Mouse (Mus musculus) MEL (cell line): ENCODE measurements at regions not wholly inside any gene's neighbourhood (a gene's known extent, or its start where the extent isn't known, plus 50 kb on each side); places are given as distances from the start of the nearest gene placed in this dataset.

Experiments used
- DNase-seq: peaks from one replicate; pipeline ENCODE4 v3.0.0; 2011; ENCODE audit warnings: low read depth, low spot score
- H3K27ac ChIP-seq: 2 replicates; pipeline ENCODE4 v1.5.1; 2012; ENCODE audit warnings: low read depth, mild to moderate bottlenecking, control low read depth, low read length, moderate library complexity; ENCODE audit not compliant: control insufficient read depth
- H3K27me3 ChIP-seq, 2 experiments: fragments of 150-350 bp in 1 of 2; sonication (generic) in 1 of 2; 2 replicates each; pipeline ENCODE4 v1.6.1; 2012; ENCODE audit warnings: low read length in 2 of 2, mild to moderate bottlenecking in 2 of 2, improper control_type of control experiment in 1 of 2, moderate library complexity in 1 of 2; ENCODE audit not compliant: insufficient read depth in 2 of 2, control insufficient read depth in 1 of 2
- H3K36me3 ChIP-seq, 2 experiments: 2 replicates each; pipeline ENCODE4 v1.6.1; 2012 to 2014; ENCODE audit warnings: low read length in 2 of 2, improper control_type of control experiment in 1 of 2, inconsistent platforms in 1 of 2, mild to moderate bottlenecking in 1 of 2; ENCODE audit not compliant: insufficient read depth in 2 of 2, control insufficient read depth in 1 of 2
- H3K4me1 ChIP-seq, 2 experiments: fragments of 150-350 bp in 1 of 2; sonication (generic) in 1 of 2; 2 replicates each; pipeline ENCODE4 v1.6.1; 2012; ENCODE audit warnings: low read length in 2 of 2, improper control_type of control experiment in 1 of 2, mild to moderate bottlenecking in 1 of 2; ENCODE audit not compliant: insufficient read depth in 2 of 2, control insufficient read depth in 1 of 2
- H3K4me3 ChIP-seq, 2 experiments: fragments of 150-350 bp in 1 of 2; sonication (generic) in 1 of 2; 2 replicates each; pipeline ENCODE4 v1.5.1; 2012; ENCODE audit warnings: low read depth in 2 of 2, low read length in 2 of 2, mild to moderate bottlenecking in 2 of 2, moderate library complexity in 2 of 2, control low read depth in 1 of 2, improper control_type of control experiment in 1 of 2; ENCODE audit not compliant: control insufficient read depth in 1 of 2, insufficient read depth in 1 of 2
- H3K79me2 ChIP-seq: 2 replicates; pipeline ENCODE4 v1.6.1; 2012; ENCODE audit warnings: mild to moderate bottlenecking, low read length, moderate library complexity; ENCODE audit not compliant: control insufficient read depth, poor library complexity, insufficient read depth
- H3K9ac ChIP-seq: 2 replicates; pipeline ENCODE4 v1.6.1; 2012; ENCODE audit warnings: low read depth, mild to moderate bottlenecking, control low read depth, low read length, moderate library complexity; ENCODE audit not compliant: control insufficient read depth, poor library complexity, severe bottlenecking
- H3K9me3 ChIP-seq: fragments of 150-350 bp; sonication (generic); replicated peaks from 2 replicates; pipeline ENCODE4 v1.6.1; 2012; ENCODE audit warnings: mild to moderate bottlenecking, low read length, improper control_type of control experiment, moderate library complexity; ENCODE audit not compliant: insufficient read depth
- CHD2 ChIP-seq: IDR thresholded peaks from 2 replicates; pipeline ENCODE4 v1.6.1; 2011; ENCODE audit warnings: low read length, improper control_type of control experiment
- E2F4 ChIP-seq: IDR thresholded peaks from 2 replicates; pipeline ENCODE4 v1.6.1; 2011; ENCODE audit warnings: low read depth, low read length, improper control_type of control experiment, borderline replicate concordance
- ELF1 ChIP-seq: IDR thresholded peaks from 2 replicates; pipeline ENCODE4 v1.6.1; 2014; ENCODE audit warnings: low read depth, mild to moderate bottlenecking, inconsistent platforms, low read length, improper control_type of control experiment, moderate library complexity
- EP300 ChIP-seq, 2 experiments: IDR thresholded peaks; 2 replicates each; pipeline ENCODE4 v1.6.1; 2011; ENCODE audit warnings: improper control_type of control experiment in 2 of 2, low read length in 2 of 2, low read depth in 1 of 2, mild to moderate bottlenecking in 1 of 2
- GABPA ChIP-seq: IDR thresholded peaks from 2 replicates; pipeline ENCODE4 v1.6.1; 2012; ENCODE audit warnings: low read depth, mild to moderate bottlenecking, inconsistent platforms, low read length, improper control_type of control experiment, moderate library complexity
- HCFC1 ChIP-seq: IDR thresholded peaks from 2 replicates; pipeline ENCODE4 v1.6.1; 2012; ENCODE audit warnings: low read depth, mild to moderate bottlenecking, inconsistent platforms, low read length, improper control_type of control experiment, moderate library complexity
- KAT2A ChIP-seq: conservative IDR thresholded peaks from 2 replicates; pipeline ENCODE4 v1.6.1; 2012; ENCODE audit warnings: low read depth, low read length, improper control_type of control experiment, inconsistent platforms
- MAFK ChIP-seq: IDR thresholded peaks from 2 replicates; pipeline ENCODE4 v1.6.1; 2011; ENCODE audit warnings: low read depth, mild to moderate bottlenecking, low read length, improper control_type of control experiment, borderline replicate concordance
- MEF2A ChIP-seq: IDR thresholded peaks from 2 replicates; pipeline ENCODE4 v1.6.1; 2014; ENCODE audit warnings: low read depth, mild to moderate bottlenecking, inconsistent platforms, low read length, improper control_type of control experiment; ENCODE audit not compliant: poor library complexity, insufficient replicate concordance, severe bottlenecking; ENCODE audit errors: extremely low read depth
- MXI1 ChIP-seq: IDR thresholded peaks from 2 replicates; pipeline ENCODE4 v1.6.1; 2011; ENCODE audit warnings: mild to moderate bottlenecking, low read depth, low read length, improper control_type of control experiment
- MYB ChIP-seq: IDR thresholded peaks from 2 replicates; pipeline ENCODE4 v1.6.1; 2011; ENCODE audit warnings: mild to moderate bottlenecking, low read depth, low read length, improper control_type of control experiment
- MYC ChIP-seq: IDR thresholded peaks from 2 replicates; pipeline ENCODE4 v1.6.1; 2011; ENCODE audit warnings: low read depth, mild to moderate bottlenecking, low read length, improper control_type of control experiment, moderate library complexity
- POLR2AphosphoS2 ChIP-seq: IDR thresholded peaks from 2 replicates; pipeline ENCODE4 v1.6.1; 2011; ENCODE audit warnings: low read length, improper control_type of control experiment
- POLR2AphosphoS5 ChIP-seq: IDR thresholded peaks from 2 replicates; pipeline ENCODE4 v1.6.1; 2012; ENCODE audit warnings: low read depth, borderline replicate concordance, mild to moderate bottlenecking, inconsistent platforms, low read length, moderate library complexity, mixed read lengths
- RAD21 ChIP-seq: IDR thresholded peaks from 2 replicates; pipeline ENCODE4 v1.6.1; 2011; ENCODE audit warnings: mild to moderate bottlenecking, low read depth, low read length, improper control_type of control experiment
- RCOR1 ChIP-seq: IDR thresholded peaks from 2 replicates; pipeline ENCODE4 v1.6.1; 2012; ENCODE audit warnings: low read depth, mild to moderate bottlenecking, inconsistent platforms, low read length, improper control_type of control experiment
- TAL1 ChIP-seq: IDR thresholded peaks from 2 replicates; pipeline ENCODE4 v1.6.1; 2012; ENCODE audit warnings: mild to moderate bottlenecking, inconsistent platforms, low read length, moderate library complexity, mixed read lengths
- TBP ChIP-seq: IDR thresholded peaks from 2 replicates; pipeline ENCODE4 v1.8.0; 2011; ENCODE audit warnings: low read depth, low read length, improper control_type of control experiment
- USF1 ChIP-seq: IDR thresholded peaks from 2 replicates; pipeline ENCODE4 v1.6.1; 2014; ENCODE audit warnings: low read depth, mild to moderate bottlenecking, inconsistent platforms, low read length, improper control_type of control experiment, moderate library complexity
- USF2 ChIP-seq, 2 experiments: IDR thresholded peaks; 2 replicates each; pipeline ENCODE4 v1.6.1; 2011 to 2012; ENCODE audit warnings: improper control_type of control experiment in 2 of 2, low read length in 2 of 2, borderline replicate concordance in 1 of 2, inconsistent platforms in 1 of 2, low read depth in 1 of 2, mild to moderate bottlenecking in 1 of 2; ENCODE audit not compliant: insufficient read depth in 1 of 2
- ZC3H11A ChIP-seq: IDR thresholded peaks from 2 replicates; pipeline ENCODE4 v1.6.1; 2012; ENCODE audit warnings: low read depth, mild to moderate bottlenecking, inconsistent platforms, low read length, improper control_type of control experiment
- ZMIZ1 ChIP-seq: IDR thresholded peaks from 2 replicates; pipeline ENCODE4 v1.6.1; 2012; ENCODE audit warnings: low read depth, mild to moderate bottlenecking, inconsistent platforms, low read length, improper control_type of control experiment, moderate library complexity

- Histone ChIP-seq H3K4me1 (no peaks in the 10 kb centered on the region), H3K27me3 (no peaks in the 10 kb centered on the region), H3K9ac (no peak overlapping the region), H3K36me3 (no peaks in the 10 kb centered on the region), H3K27ac (no peak overlapping the region), H3K4me3 (no peak overlapping the region), H3K9me3 (no peaks in the 10 kb centered on the region), H3K79me2 (no peaks in the 10 kb centered on the region)
- DNase-seq: no peak
- no peak for TF ChIP-seq USF1
- no peak for TF ChIP-seq ZMIZ1
- no peak for TF ChIP-seq MYB
- TF ChIP-seq KAT2A: no peak
Observed at GRCm38 (mm10) chrX:161634342-161634741, 82.5 kb upstream of the Rai2 start.

GRCm38 (mm10) chrX:161635678-161636077, 81.2 kb upstream of the Rai2 start:
- no peak for TF ChIP-seq ZC3H11A
- no peak for TF ChIP-seq TAL1
- no peak for TF ChIP-seq POLR2AphosphoS5
- TF ChIP-seq USF1: no peak
- no peak for TF ChIP-seq TBP
- TF ChIP-seq HCFC1: no peak
- TF ChIP-seq GABPA: no peak
- TF ChIP-seq ZMIZ1: no peak
- TF ChIP-seq MAFK: no peak
- TF ChIP-seq POLR2AphosphoS2: no peak
- TF ChIP-seq ELF1: no peak
- TF ChIP-seq E2F4: no peak
- TF ChIP-seq EP300 (IDR thresholded peaks at IDR 0.05; ENCODE audit: low read depth in 1 of 2, low read length in 2 of 2): no peak
- TF ChIP-seq RCOR1: no peak
- TF ChIP-seq CHD2: no peak
- TF ChIP-seq MXI1: no peak
- no peak for TF ChIP-seq MEF2A
- TF ChIP-seq USF2 (IDR thresholded peaks at IDR 0.05; ENCODE audit: borderline replicate concordance in 1 of 2, insufficient read depth in 1 of 2, low read depth in 1 of 2, low read length in 2 of 2): no peak
- TF ChIP-seq RAD21: no peak
- TF ChIP-seq MYC: no peak
- TF ChIP-seq, all 39 proteins: peak for 0
- H3K4me1 ChIP-seq: no peaks in the 10 kb centered on the region
- H3K9ac ChIP-seq: no peak overlapping the region
- H3K27ac ChIP-seq: no peak overlapping the region
- DNase-seq: no peak
- H3K79me2 ChIP-seq: no peaks in the 10 kb centered on the region
- no peak overlapping the region for H3K4me3 ChIP-seq
- no peaks in the 10 kb centered on the region for H3K27me3 ChIP-seq
- no peaks in the 10 kb centered on the region for H3K9me3 ChIP-seq
- H3K36me3 ChIP-seq: no peaks in the 10 kb centered on the region
